Comparison of ENCODE assay signal across 10 mouse cellular contexts in genomic region chr13:54322396-54323306, GRCm38 (mm10). TPM values are rescaled to one million over a fixed set of nuclear protein-coding genes. Genes with fewer than 3 reads are reported as not detected.
DNase-seq lines count a peak whose midpoint lies in the region; ATAC-seq and TF ChIP-seq lines count a peak whose summit lies in the region.
"Had no signal": no experiment of that assay in that cellular context is flagged by ENCODE, and none has a peak within 500 bp of the region (broad histone marks: within the 10 kb centered on the region; RNA-seq: fewer than 3 reads in every experiment).

No protein-coding gene starts in this region.

- WGBS in hindbrain, embryonic 13.5 days, result 21% methylated on average over 19 of the region's 19 CpGs
- 42% methylated on average over 19 of the region's 19 CpGs for WGBS in lung, postnatal 0 days

- peak overlapping the region; percentile 49; the same call in 1 of the 2 replicates for H3K27ac ChIP-seq in hindbrain, embryonic 13.5 days
- no peak overlapping the region for H3K27ac ChIP-seq in lung, postnatal 0 days (ENCODE audit: low read length)
- H3K27ac ChIP-seq: macrophage had no signal

- peak; percentile 63 to 73 for DNase-seq in layer of hippocampus, postnatal 10 days (ENCODE audit: low spot score in 2 of 2)
- DNase-seq in layer of hippocampus, adult 9-11 months, result no peak
- peak; percentile 8 for DNase-seq in T-cell, adult 2 months (ENCODE audit: low spot score)
- peak; percentile 74 for DNase-seq in embryo, embryonic 11 days
- peak; percentile 76 for DNase-seq in lung, postnatal 0 days (ENCODE audit: low spot score)
- peak; percentile 27 for DNase-seq in spleen, adult 12 weeks (ENCODE audit: low spot score)
- no peak for DNase-seq in frontal cortex, postnatal 10 days (ENCODE audit: low spot score in 2 of 2)

- no peaks in the 10 kb centered on the region for H3K9me3 ChIP-seq in hindbrain, embryonic 13.5 days
- no peaks in the 10 kb centered on the region for H3K9me3 ChIP-seq in lung, postnatal 0 days (ENCODE audit: low read length)

- no peaks in the 10 kb centered on the region for H3K36me3 ChIP-seq in hindbrain, embryonic 13.5 days
- no peaks in the 10 kb centered on the region for H3K36me3 ChIP-seq in lung, postnatal 0 days (ENCODE audit: insufficient read depth, low read length)

- peaks cover 44% of the 10 kb centered on the region for H3K4me1 ChIP-seq in hindbrain, embryonic 13.5 days (replicated peaks)
- H3K4me1 ChIP-seq in lung, postnatal 0 days (ENCODE audit: insufficient read depth, low read depth, low read length), result no peaks in the 10 kb centered on the region

- peak; percentile 78 for TF ChIP-seq CTCF in lung, postnatal 0 days (IDR thresholded peaks at IDR 0.05)

- no peak for TF ChIP-seq EP300 in lung, postnatal 0 days (IDR thresholded peaks at IDR 0.05)

- H3K4me2 ChIP-seq in hindbrain, embryonic 13.5 days, result no peak overlapping the region
- H3K4me2 ChIP-seq in lung, postnatal 0 days (replicated peaks; ENCODE audit: low read depth, low read length), result no peak overlapping the region

- no peaks in the 10 kb centered on the region for H3K27me3 ChIP-seq in hindbrain, embryonic 13.5 days
- H3K27me3 ChIP-seq in lung, postnatal 0 days (replicated peaks; ENCODE audit: insufficient read depth, low read length), result no peaks in the 10 kb centered on the region

- no peak overlapping the region for H3K9ac ChIP-seq in hindbrain, embryonic 13.5 days
- no peak overlapping the region for H3K9ac ChIP-seq in lung, postnatal 0 days (replicated peaks; ENCODE audit: low read depth)

- no peak overlapping the region for H3K4me3 ChIP-seq in hindbrain, embryonic 13.5 days
- no peak overlapping the region for H3K4me3 ChIP-seq in lung, postnatal 0 days (ENCODE audit: low read depth, low read length)
- H3K4me3 ChIP-seq: erythroblast, embryonic 14.5 days had no signal

- no peak for ATAC-seq in hindbrain, embryonic 13.5 days (ENCODE audit: low FRiP score)
- no peak for ATAC-seq in lung, postnatal 0 days

RNA-seq across cellular contexts. Expression of gene Cplx2, which starts 48.5 kb away (rescaled TPM):
- total RNA-seq in layer of hippocampus, postnatal 10 days (2021), result 100 to 1,000 TPM; 686 to 743 TPM
- polyA plus RNA-seq in hindbrain, embryonic 13.5 days (2015; fragmentation: Nextera tagmentation; extraction: Ambion mirVana), result 15.8 and 21.2 TPM in 2 replicates
- polyA plus RNA-seq in lung, postnatal 0 days (2015; fragmentation: Nextera tagmentation; extraction: Ambion mirVana), result 3.0 and 3.1 TPM in 2 replicates
- polyA plus RNA-seq: macrophage had no signal

Comparison
In these comparisons a context has a peak if more than half of its experiments do, and no peak if none do; other contexts are left out.
1. DNase-seq: peak in layer of hippocampus, postnatal 10 days (2 of 2), T-cell, adult 2 months (single experiment), embryo, embryonic 11 days (single experiment), lung, postnatal 0 days (single experiment) and spleen, adult 12 weeks (single experiment); none in layer of hippocampus, adult 9-11 months (single experiment) and frontal cortex, postnatal 10 days (0 of 2).